Mouse (Mus musculus) G1E (cell line): Measurements from ENCODE around the gene Iqschfp.

Experiments used
- CTCF ChIP-seq: IDR thresholded peaks from 2 replicates; pipeline ENCODE4 v1.5.1; 2012; ENCODE audit warnings: low read depth, low read length, inconsistent platforms, mixed read lengths
- GATA1 ChIP-seq: IDR thresholded peaks from 2 replicates; pipeline ENCODE4 v1.6.1; 2012; ENCODE audit warnings: borderline replicate concordance, low read length, inconsistent platforms, mixed read lengths
- GATA2 ChIP-seq: IDR thresholded peaks from 2 replicates; pipeline ENCODE4 v1.6.1; 2012; ENCODE audit warnings: low read depth, low read length, inconsistent platforms, borderline replicate concordance
- TAL1 ChIP-seq: conservative IDR thresholded peaks from 2 replicates; pipeline ENCODE4 v1.6.1; 2012; ENCODE audit warnings: low read depth, low read length, inconsistent platforms, mixed read lengths

- TF ChIP-seq CTCF (no peak), GATA1 (no peak), TAL1 (no peak), GATA2 (no peak)
Measured at GRCm38 (mm10) chr3:68583031-68583693, 691.1 kb downstream of the Iqschfp start.
